Mouse (Mus musculus) erythroblast, adult 5-6 weeks (primary cell): ENCODE measurements around the gene Cacng2. TPM values are rescaled to one million over a fixed set of nuclear protein-coding genes. Genes with fewer than 3 reads are reported as not detected.
A peak's percentile ranks its signal among the peaks of the same experiment; 100 is the strongest.

Experiments used
- ATAC-seq: replicated peaks from 2 replicates; pipeline ENCODE4 v1.8.0; 2016; ENCODE audit warnings: moderate number of reproducible peaks, mild to moderate bottlenecking, moderate TSS enrichment, inconsistent platforms; ENCODE audit not compliant: poor library complexity, low FRiP score, severe bottlenecking
- total RNA-seq, 2 experiments: library from RNA; stranded (forward) in 1 of 2; stranded (reverse) in 1 of 2; fragments of 150-400 nt in 1 of 2; fragments of 200-764, 138-1000 nt in 1 of 2; gene quantifications; 2 replicates each; pipeline versions ENCODE4 v1.2.3 to v1.2.4; 2015 to 2017; ENCODE audit warnings: low replicate concordance in 2 of 2

Gene Cacng2
- total RNA-seq, 2 experiments from 2014 or later = not detected

- ATAC-seq = no peak
Measured at GRCm38 (mm10) chr15:77957625-77958024, 162.2 kb downstream of the Cacng2 start.

DNA sequence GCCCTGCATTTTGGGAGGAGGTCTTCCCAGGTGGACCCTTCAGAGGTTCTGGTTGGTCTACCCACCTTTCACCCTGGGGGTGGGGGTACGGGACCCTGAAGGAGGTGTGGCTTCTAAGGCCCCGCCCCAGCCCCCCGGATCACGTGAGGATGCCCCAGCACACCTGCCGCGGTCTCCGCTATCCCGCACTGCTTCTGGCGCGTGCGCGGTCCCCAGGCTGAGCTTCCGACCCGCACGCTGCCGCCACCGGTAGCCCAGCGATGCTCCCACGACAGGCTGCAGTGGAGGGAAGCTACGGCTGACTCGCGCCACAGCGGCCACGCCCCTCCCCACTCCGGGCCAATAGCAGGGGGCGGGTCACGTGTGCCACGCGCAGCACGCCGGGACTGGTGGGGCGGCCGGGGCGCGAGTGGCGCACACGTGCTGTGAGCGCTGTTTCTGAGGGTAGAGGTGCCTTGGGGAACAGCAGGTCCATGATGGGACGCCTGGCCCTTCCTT, 163.4 kb downstream of the Cacng2 start, which contains the start of gene Foxred2:
Foxred2 (minus strand) TSS at position 319 of the 498 bp plus-strand sequence.
- peak; percentile 71 for ATAC-seq

DNA sequence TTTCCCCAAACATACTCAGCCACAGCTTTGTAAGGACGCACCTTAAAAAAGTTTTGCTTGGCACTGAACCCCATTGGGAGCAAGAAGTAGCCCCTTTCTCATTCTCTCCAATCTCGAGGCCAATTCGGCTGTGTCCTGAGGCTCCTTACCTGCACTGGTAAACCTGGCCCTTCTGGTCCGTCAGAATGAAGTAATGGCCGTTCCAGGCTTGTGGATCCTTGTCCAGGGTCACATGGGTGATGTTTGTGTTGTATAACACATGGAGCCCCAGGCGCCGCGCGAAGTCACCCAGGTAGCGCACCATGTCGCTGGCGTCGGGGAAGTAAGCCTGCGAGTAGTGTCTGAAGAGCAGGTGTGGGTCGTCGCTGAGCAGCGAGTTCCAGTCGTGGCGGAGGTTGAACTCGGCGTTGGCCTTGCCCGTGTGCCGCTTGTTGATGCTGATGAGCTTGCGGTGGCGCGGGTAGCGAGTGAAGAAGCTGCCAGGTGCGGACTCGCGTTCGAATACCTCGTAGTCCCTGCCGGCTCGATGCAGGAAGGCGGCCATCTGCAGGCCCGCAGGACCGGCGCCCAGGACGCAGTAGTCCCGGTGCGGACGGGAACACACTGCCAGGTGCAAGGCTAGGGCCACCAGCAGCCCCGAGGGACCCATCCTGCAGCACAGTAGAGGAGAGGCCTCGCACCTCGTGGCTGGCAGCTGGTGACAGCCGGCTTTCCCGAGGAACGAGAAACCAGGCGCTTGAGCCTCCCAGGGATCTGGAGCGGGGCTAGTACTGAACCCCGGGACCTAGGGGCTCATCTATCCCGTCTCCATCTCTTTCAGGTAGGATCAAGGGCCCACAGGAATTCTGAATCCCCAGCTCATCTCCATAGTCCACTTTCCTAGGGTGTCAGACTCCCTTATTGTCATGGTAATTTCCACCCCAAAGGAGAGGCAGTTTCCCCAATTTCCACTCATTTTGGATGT, 164.1 kb downstream of the Cacng2 start:
- no peak for ATAC-seq

DNA sequence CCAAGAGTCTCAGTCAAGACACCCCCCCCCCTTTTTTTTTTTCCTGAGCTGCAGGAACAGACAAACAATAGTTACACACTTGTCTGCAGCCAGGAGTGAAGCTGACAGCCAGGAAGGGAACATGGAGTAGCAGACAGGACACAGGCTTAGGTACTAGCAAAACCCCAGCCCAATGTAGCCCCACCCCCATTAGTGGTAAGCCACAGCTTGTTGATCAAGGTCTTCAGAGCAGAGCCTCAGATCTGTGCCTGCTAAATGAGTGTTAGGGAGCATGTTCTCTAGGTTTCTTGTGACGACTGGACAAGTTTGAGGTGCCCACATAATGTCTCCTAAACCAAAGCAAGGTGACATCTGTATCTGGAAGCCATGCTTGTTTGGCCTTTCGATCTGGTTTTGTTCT, 165.5 kb downstream of the Cacng2 start:
- ATAC-seq = no peak

GRCm38 (mm10) chr15:77952921-77953320, 166.9 kb downstream of the Cacng2 start:
- ATAC-seq = no peak

DNA sequence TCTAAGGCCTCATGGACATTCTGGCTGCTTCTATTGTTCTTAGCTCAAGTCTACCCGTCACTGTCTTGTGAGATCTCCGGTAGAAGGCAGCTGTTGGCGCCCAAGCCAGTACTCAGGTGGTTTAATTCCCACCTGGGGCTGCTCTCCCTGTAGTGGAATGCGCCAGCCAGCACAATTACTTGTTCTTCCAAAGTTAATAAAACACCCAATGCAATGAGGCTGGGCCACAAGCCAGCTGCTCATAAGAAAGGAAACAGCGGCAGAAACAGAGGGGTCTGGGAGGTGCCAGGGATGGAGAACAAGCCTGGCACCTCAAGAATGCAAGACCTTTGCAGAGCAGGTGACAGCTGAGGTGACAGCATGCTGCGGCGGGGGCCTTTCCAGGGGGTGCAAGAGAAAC, 170.8 kb downstream of the Cacng2 start:
- ATAC-seq = no peak

GRCm38 (mm10) chr15:77945711-77946110, 174.1 kb downstream of the Cacng2 start:
- no peak for ATAC-seq

Other genes with a start within 250 kb of the Cacng2 start
- 63.7 and 67.4 TPM in 2 replicates for gene Txn2, start 191.0 kb downstream of the Cacng2 start, total RNA-seq (2015; ENCODE audit: low replicate concordance)
- gene Txn2, start 191.0 kb downstream of the Cacng2 start, total RNA-seq (2017; ENCODE audit: low replicate concordance) = 16.9 and 29.4 TPM in 2 replicates
- 2.1 and 5.9 TPM in 2 replicates for gene Foxred2, start 163.3 kb downstream of the Cacng2 start, total RNA-seq (2015; ENCODE audit: low replicate concordance)
- 2.5 and 4.7 TPM in 2 replicates for gene Foxred2, start 163.3 kb downstream of the Cacng2 start, total RNA-seq (2017; ENCODE audit: low replicate concordance)
- gene Eif3d, start 149.2 kb downstream of the Cacng2 start, total RNA-seq (2015; ENCODE audit: low replicate concordance) = 41.5 and 85.3 TPM in 2 replicates
- gene Eif3d, start 149.2 kb downstream of the Cacng2 start, total RNA-seq (2017; ENCODE audit: low replicate concordance) = 47.5 and 50.3 TPM in 2 replicates
- gene Ift27, start 54.1 kb upstream of the Cacng2 start, total RNA-seq (2015; ENCODE audit: low replicate concordance) = 15.7 and 24.4 TPM in 2 replicates
- 2.0 and 4.6 TPM in 2 replicates for gene Ift27, start 54.1 kb upstream of the Cacng2 start, total RNA-seq (2017; ENCODE audit: low replicate concordance)
- not detected in 2 replicates for gene Pvalb, start 86.4 kb upstream of the Cacng2 start, total RNA-seq (2015; ENCODE audit: low replicate concordance)
- gene Pvalb, start 86.4 kb upstream of the Cacng2 start, total RNA-seq (2017; ENCODE audit: low replicate concordance) = not detected in 2 replicates
- 95.7 and 115 TPM in 2 replicates for gene Ncf4, start 124.8 kb upstream of the Cacng2 start, total RNA-seq (2015; ENCODE audit: low replicate concordance)
- gene Ncf4, start 124.8 kb upstream of the Cacng2 start, total RNA-seq (2017; ENCODE audit: low replicate concordance) = 33.8 and 63.7 TPM in 2 replicates
- 6.5 and 6.9 TPM in 2 replicates for gene Csf2rb2, start 185.7 kb upstream of the Cacng2 start, total RNA-seq (2015; ENCODE audit: low replicate concordance)
- gene Csf2rb2, start 185.7 kb upstream of the Cacng2 start, total RNA-seq (2017; ENCODE audit: low replicate concordance) = 0.98 and 1.4 TPM in 2 replicates
- 32.8 and 34.8 TPM in 2 replicates for gene Csf2rb, start 205.7 kb upstream of the Cacng2 start, total RNA-seq (2015; ENCODE audit: low replicate concordance)
- gene Csf2rb, start 205.7 kb upstream of the Cacng2 start, total RNA-seq (2017; ENCODE audit: low replicate concordance) = 11.4 and 47.2 TPM in 2 replicates